Mouse (Mus musculus) right cerebral cortex, adult 18-20 months (tissue): ENCODE results near the gene Il1rl1.

Experiments used
- DNase-seq: peaks from one replicate; pipeline ENCODE4 v3.0.0; 2022; ENCODE audit warnings: mixed read lengths

Gene Il1rl1

DNA sequence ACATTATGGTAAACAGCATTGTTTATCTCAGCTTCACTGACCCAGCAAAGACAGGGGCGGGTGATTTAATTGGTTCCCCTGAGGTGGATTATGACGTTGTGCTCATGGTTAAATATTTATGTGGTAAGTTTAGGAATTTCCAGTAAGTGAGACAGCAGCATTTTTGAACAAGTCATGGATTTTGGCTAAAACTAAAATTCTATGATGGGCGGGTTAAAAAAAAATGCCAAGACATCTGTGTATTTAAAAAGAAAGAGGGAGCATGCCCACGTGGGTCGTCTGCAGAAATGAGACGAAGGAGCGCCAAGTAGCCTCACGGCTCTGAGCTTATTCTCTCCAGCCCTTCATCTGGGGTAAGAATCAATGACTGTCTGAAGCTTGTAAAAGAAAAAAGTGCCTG lies 10.1 kb downstream of the Il1rl1 start:
- DNase-seq: no peak

DNA sequence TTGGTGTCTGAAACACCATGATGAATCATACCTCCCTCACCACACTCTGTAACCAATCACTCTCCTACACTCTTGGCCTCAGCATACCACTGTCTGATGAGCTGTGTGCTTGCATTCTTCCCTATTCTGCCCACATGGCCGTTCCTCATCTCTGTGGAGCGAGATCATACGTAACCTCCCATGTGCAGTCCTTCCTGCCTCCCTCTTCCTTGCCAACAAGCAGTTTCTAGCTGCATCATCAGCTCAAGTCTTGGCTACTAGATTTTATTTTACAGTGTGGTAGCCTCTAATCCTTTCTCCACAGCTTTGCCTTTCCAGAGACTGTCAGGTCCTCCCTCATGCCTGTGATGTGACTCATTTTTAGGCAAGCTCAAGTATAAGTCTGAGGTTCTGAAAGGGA lies 15.4 kb downstream of the Il1rl1 start:
- DNase-seq: peak; percentile 35

DNA sequence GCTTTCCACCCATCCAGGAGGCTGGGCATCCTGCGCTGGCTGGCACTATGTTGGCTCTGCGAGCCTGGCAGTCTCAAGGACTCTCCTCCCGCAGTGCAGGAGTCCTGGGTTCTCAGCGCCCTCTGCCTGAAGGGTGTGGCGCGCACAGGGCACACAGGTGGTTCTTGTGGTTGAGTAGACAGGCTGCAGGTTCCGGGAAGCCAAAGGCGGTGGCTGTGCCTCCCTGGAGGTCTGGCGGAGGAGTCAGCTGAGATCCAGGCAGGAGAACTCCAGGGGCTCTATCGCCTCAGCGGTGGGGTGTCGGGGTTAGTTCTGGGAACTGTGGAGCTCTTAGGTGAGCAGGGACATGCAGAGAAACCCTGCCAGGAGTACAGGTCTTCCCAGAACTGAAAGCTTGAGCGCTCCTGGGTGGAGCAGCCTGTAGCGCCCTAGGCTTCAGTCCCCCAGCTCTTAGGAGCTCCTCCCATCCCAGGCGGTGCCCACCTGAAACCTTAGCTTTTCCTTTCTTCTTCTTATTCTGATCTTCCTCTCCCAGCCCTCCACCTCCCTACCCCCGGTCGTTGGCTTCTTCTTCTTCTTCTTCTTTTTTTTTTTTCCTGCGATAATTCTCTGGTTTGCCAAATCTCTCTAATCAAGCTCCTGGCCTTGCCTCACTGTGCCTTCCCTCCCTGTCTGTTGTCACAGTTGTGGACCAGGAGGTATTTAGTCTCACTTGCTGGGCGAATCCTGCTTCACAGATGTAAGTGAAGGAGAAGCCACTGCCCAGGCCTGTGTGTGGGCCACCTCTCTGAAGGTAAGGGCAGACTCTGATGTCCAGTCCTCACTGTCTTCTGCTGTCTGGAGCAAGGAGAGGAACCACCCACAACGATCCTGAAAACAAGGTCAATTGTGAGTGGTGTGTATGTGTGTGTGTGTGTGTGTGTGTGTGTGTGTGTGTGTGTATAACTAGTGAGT lies 36.4 kb downstream of the Il1rl1 start, which contains the start of gene Il18r1:
Gene Il18r1, plus strand, starts transcription at position 76 of the 954 bp plus-strand sequence.
- DNase-seq: no peak

DNA sequence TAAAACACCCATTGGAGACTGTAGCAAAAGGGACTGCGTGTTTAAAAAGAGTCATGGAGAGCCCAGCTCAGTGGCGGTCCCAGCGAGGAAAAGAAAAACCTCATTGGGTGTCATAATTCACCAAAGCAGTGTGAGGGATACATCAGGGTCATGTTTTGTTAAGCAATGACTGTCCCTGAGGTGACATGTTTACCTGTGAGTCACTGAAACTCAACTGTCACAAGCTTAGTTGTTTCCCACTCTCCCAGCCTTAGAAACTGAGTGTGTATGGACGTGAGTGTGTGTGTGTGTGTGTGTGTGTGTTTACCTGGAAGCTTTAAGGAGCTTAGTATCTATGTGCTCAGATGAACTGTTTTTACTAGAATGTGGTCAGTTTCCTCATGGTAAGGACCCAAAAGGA lies 37.9 kb downstream of the Il1rl1 start:
- no peak for DNase-seq

DNA sequence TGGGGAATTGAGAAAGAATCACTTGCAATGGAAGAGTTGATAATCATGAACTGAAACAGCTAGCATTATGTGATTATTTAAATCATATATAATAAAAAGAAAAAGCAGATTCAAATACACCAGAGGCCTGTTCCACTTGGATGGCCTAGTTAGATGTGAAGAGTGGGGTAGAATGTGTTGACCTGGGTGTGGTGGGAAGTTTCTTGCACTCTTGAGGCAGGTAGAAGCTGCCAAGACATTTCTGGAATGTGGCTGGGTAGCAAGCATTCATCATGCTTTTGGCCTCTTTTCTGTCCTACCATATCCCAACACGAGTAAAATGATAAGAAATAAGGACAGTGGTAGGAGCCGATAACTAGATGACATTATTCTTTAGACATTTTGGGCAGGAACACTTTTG lies 39.4 kb downstream of the Il1rl1 start:
- DNase-seq: no peak

DNA sequence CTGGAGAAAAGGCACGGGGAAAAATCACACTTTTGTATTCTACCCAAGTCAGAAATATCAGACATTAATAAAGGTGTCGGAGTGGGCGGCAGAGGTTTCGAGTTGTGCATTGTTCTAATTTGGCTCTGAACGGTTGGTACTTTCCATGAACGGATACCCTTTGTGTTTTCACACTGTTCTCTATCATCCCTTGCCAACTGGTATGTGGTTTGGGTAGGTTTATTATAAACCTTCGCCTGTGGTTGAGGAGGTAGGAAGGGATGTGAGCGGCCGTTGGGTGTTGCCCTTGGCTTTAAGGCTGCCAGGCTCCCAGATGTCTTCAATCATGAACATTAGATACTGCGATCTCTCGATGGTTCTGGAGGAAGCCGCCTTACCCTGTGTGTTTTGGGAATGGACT lies 40.5 kb downstream of the Il1rl1 start:
- no peak for DNase-seq

DNA sequence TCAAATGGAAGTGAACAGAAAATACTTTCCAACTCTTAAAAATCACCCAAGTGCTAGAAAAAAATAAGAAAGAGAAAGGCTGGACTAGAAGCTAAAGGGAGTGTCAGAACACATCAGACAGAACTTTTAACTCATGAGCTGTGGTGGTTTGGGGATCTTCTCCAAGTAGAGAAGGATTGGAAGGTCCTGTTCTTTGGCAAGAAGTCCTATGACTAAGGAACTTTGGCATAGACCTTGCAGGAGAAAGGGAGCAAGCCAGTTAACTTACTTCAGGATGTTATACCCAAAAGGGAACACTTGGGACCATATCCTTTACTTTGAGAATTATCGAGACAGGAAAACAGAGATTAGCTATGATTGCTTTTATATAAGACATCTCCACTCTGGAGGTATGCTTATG lies 43.0 kb downstream of the Il1rl1 start:
- DNase-seq: no peak

DNA sequence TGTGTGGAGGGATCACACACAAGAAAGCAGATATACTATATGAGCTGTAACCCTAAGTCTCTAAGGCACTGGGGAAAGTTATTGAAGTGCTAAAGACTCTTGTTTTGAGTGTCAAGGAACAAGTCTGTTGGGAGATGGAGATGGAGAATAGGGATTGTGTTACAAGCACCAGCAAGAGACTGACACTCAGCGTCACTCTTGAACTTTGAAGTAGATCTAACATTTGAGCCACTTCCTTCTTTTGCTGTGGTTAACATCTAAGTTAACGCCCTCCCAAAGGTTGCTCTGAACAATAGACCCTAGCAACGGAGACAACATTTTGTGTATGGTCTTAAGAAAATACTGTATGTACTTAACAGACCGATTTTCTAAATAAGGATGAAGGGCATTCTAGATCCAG lies 44.3 kb downstream of the Il1rl1 start:
- DNase-seq: no peak

DNA sequence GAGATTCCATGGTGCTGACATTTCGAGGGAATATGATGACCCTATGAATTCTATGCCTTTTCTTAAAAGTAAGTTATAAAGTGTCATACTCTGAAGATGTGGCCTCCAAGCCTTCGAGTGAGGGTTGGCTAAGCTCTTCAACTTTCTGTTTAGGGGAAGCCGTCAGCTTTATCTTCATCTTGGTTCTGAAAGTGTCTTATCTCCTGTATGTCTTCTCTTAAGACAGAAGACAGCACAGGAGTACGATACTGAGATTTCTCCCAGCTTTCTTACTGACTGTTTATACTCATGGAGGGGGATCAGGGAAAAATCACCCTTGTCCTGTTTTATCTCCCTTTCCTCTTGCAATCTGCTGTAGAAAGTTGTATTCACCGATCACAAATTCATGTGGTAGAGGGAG lies 45.0 kb downstream of the Il1rl1 start:
- DNase-seq: no peak

DNA sequence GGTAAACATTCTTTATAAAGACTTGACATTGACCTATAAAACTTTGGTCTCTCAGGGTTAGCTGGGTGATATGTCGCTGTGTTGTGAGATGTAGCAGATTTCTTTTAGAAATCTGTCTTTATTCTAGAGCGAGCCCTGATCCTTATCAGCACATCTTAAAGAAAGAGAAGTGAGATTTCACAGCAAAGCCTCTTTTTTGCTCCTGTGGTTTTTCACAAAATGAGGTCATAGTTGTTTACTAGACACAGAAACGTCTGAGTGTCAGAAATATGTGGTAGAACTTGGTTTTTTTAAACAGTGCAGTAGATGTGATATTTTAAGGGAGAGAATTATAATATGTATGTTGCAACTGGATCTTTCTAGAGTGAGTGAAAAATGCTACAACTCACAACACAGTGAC lies 46.3 kb downstream of the Il1rl1 start:
- DNase-seq: no peak

DNA sequence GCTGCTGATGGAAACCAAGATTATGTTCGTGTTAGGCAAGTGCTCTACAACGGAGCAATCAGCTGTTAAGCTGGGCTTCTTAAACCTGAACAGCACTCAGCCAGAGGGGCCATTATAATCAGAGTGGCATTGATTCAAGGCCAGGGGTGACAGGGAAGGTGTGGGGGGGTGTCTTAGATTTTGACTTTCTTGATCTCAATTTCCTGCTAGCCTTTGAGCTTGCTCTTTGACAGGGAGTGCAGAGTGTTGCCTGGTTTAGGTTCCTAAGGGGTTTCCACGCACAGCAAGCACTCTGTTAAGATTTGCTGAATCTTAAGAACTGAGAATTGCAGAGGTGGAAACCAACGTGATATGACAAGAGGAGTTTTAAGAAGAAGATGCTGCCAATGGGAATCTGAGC lies 47.4 kb downstream of the Il1rl1 start:
- no peak for DNase-seq

DNA sequence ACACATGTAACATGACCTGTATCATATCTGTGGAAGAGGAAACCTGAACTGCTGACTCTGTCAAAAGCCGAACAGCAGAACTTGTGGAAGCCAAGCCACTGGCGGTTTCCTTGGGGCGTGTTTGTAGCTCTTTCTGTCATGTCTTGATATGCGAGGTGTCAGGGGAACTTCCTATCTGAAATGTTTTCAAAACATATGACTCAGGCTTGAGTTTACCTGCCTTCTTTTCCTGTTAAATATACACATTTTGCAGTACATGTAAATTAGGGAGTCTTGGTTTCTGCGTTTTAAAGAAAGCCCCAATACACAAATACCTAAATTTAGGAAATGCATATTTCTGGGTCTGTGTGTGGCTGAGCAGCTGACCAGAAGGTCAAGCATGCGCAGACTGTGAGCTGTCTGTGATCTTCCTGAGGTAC lies 50.1 kb downstream of the Il1rl1 start:
- no peak for DNase-seq

DNA sequence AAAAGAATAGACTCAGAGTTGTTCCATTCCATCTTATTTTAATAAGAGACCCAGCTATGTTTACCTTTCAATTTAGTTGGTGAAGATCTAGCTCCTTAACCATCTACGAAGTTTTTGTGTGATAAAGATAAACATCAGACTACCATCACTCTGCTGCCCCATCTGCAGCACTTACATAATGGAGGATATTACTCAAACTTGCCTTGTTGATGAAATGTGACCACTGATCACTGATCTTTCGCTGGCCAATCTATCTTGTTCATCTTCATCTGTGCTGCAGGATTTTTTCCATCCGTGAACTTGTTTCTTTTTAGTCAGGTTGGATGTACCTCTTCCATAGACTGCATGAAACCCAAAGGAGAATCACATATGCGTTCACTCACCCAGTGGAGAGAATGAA lies 65.2 kb downstream of the Il1rl1 start:
- no peak for DNase-seq

DNA sequence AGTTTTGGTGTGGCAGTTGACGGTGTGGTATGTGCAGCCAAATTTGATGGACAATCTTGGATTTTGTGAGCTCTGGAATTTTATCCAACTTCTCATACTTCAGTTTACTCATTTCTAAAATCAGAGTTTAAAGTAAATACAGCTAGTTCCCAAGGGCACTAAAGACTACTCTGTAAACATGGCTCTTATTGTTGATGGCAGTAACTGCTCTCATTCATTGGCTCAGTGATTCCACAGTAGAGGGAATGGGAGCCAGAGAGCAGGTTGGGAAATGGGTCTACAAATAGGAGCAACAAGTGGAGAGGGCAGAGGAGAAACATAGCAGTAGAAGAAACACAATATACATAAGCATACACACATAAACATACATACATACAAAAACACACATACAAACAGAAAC lies 70.3 kb downstream of the Il1rl1 start:
- no peak for DNase-seq

DNA sequence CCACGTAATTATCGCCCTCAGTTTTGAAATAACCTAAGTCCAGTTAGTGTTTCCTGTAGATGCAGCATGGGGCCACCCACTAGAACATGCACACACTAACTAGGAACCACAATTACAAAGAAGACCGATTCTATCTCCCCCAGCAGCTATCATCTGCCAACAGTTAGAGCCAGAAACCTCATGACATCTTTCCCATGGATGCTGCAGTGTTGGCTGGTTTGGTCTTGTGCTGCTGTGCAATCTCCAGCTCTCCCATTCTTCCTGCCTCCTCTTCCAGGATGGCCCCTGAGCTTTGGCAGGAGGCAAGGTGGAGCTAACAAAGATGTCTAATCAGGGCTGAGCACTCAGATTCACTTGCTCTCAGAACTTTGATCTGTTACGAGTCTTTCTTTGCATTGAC lies 71.8 kb downstream of the Il1rl1 start:
- DNase-seq: no peak

DNA sequence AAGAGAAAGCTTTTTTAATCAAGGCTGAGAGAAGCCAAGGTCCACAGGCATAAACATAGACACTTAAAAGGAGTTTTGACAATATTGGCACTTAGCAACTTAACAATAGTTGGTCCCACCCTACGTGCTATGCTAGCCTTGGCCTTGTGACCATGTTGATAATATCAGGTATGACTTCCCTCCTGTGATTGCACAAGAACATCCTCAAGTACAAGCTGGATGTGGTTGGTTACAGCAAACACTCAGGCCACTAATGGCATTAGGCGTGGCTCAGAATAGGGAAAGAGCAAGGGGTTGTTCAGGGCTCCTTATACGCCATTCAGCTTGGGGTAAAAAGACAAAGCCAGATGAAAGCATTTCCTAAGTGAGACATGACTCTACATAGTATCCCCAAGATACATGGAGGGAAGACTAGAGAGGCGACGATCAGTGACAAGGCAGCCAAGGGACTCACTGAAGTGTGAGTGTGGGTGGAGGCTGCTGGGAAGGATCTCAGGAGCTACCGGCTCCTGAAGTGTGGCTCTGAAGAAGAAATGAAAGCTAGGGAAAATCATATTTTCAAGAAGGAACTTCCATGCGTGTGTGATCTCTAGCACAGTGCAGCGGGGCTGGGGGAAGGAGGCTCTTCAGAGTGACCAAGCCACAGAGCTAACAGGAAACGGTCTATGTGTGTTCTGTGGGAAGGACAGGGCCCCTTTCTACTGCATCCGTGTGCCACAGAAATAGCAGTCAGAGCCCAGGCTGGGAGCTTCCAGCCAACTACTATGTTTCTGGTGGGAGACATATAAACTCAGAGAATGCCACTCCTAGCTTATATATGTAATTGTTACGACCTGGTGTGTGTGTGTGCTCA lies 72.4 kb downstream of the Il1rl1 start:
- peak; percentile 3 for DNase-seq

DNA sequence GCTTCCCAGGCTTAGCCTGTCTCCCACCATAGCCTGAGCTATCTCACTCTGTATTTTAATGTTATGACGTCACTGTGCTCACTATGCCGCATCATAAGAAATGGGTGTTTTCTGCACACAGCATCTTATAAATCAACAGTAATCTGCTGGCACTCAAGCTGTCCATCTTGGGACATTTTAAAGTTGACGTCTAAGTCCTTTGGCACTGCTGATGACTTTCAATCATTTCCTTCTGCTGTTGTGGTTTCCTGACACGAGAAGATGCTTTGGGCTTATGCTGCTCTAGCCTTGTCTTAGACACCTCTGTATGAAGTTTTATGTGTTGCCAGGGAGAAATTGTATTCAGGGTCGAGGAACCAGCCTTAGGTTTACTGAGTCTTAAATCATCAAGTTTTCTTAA lies 75.2 kb downstream of the Il1rl1 start:
- no peak for DNase-seq
